Mouse (Mus musculus) adrenal gland, adult 8-10 months (tissue): ENCODE results near the gene Ppp1r12b. TPM values are rescaled to one million over a fixed set of nuclear protein-coding genes. Genes with fewer than 3 reads are reported as not detected.
A peak's percentile ranks its signal among the peaks of the same experiment; 100 is the strongest.

Experiments
- DNase-seq: peaks from one replicate; pipeline ENCODE4 v3.0.0; 2022
- total RNA-seq, 4 experiments: library from RNA; stranded (reverse); gene quantifications; 2 replicates each; pipeline ENCODE4 v1.2.4; 2022

The Ppp1r12b gene
- total RNA-seq, 4 experiments from 2014 or later: 10.3 to 23.7 (median 15.7) TPM

GRCm38 (mm10) chr1:134938233-134938632 is 17.5 kb downstream of the Ppp1r12b start:
- no peak for DNase-seq

DNA sequence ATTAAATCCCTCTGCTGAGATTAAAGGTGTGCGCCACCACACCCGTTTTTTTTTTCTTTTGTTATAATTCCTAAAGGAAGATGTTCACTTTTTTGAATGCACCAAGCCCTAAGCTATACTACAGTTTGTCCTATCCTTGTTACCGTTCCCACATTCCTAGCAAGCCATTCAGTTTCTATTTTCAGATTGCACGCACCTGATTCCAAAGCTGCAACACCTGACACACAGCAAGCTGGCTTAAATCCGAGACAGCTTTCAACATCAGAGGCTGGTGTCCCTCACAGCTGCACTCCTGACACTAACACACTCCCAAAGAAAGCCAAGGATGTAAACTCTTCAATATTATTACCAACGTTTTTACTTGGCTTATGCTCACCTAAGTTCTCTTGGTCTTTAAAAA is 19.4 kb downstream of the Ppp1r12b start:
- DNase-seq: no peak

DNA sequence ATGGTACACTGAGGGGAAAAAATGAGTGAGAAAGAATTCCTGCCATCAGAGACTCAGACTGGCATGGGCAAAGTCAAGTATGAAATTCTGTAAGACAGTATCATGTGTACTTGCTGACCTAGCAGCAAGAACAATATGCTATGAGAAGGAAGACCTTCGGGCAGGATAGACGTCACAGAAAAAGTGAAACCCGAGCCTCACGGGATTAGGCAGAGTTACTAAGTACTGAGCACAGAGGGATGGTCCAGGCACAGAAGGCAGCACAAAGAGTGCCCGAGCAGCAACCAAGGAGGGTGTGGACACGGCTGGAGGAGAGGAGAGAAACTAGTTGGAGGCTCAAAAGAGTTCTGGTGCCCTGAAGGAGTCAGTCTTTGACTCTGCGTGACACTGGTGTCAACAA is 23.3 kb downstream of the Ppp1r12b start:
- DNase-seq: no peak

DNA sequence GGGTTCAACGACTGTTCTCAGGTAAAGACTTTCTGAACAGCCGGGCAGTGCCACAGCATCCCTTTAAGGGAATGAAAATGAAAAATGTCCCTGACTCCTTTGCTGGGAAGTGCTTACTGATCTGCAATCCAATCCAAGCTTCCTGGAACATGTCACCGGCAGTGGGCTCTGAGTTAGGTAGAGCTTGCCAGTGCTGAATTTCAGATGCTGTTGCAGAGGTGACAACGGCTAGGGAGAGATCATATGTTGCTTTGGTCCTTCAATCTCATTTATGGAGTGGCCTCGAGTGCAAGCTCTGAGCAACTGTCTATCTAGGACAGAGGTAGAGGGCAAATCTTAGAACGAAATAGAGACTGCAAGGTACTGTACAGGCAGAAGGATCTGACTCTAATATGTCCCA is 36.7 kb downstream of the Ppp1r12b start:
- DNase-seq: no peak

GRCm38 (mm10) chr1:134915421-134915820 is 40.3 kb downstream of the Ppp1r12b start:
- DNase-seq: no peak

- DNase-seq: peak; percentile 12
Observed at GRCm38 (mm10) chr1:134913535-134913934, 42.2 kb downstream of the Ppp1r12b start.

- DNase-seq: no peak
Observed at GRCm38 (mm10) chr1:134911892-134912291, 43.9 kb downstream of the Ppp1r12b start.

DNA sequence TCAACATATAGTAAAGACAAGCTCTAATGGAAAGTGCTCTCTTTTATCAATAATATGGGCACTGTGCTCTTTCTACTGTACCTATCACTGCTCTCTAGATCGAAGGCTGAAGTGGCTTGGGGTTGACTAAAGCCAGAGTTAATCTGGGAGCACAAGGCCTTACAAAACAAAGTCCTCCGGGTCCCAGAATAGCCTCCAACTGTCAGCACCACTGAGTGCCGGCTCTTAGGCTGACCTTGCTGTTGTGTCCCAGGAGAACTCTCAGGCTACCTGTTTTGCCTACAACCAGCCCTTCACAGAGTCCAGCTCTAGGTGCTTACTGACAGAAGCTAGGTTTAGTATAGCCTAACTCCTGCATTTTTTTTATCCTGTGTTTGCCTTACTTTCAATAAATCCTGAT is 45.7 kb downstream of the Ppp1r12b start:
- no peak for DNase-seq

DNA sequence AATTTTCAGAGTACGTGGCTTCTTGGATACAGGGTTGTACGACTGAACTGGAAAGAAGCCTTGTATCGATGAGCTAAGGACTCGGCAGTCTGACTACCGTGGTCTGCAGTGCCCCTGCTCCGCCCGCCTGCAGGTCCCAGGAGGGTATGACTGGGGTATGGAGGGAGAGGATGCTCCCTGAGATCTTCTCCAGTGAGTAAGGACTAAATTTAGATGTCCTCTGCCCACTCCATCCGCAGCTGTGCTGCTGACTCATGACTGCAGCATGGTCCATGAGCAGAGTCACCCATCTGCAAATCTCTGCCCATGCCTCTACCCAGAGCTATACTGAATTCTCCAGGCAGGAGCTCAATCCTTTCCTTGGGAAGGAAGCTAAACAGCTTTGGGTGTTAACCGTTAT is 46.3 kb downstream of the Ppp1r12b start:
- no peak for DNase-seq

GRCm38 (mm10) chr1:134902051-134902619 is 53.6 kb downstream of the Ppp1r12b start:
- no peak for DNase-seq

GRCm38 (mm10) chr1:134896008-134896407 is 59.7 kb downstream of the Ppp1r12b start:
- DNase-seq: no peak

- no peak for DNase-seq
Observed at GRCm38 (mm10) chr1:134894803-134895202, 60.9 kb downstream of the Ppp1r12b start.

- DNase-seq: no peak
Observed at GRCm38 (mm10) chr1:134891916-134892315, 63.8 kb downstream of the Ppp1r12b start.

DNA sequence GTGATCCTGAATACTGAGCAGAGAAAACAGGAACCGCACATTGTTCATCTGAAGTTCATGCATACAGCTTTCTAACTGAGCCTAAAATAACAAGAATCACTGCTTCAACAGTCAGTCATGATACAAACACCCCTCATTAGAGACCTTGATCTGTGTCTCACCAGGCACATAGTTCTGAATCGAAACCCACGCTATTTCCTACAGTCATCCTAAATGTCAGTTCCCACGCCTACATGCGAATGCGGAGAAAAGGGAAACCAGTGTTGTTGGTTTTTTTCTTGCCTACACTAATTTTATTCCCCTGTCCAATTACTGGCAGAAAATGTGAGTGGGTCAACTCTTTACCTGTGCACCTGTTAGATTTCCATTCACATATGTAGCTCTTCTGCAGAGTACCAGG is 66.1 kb downstream of the Ppp1r12b start:
- DNase-seq: no peak

GRCm38 (mm10) chr1:134875800-134876199 is 79.9 kb downstream of the Ppp1r12b start:
- no peak for DNase-seq

GRCm38 (mm10) chr1:134872678-134873077 is 83.1 kb downstream of the Ppp1r12b start:
- no peak for DNase-seq

- DNase-seq: no peak
Observed at GRCm38 (mm10) chr1:134866426-134866825, 89.3 kb downstream of the Ppp1r12b start.

DNA sequence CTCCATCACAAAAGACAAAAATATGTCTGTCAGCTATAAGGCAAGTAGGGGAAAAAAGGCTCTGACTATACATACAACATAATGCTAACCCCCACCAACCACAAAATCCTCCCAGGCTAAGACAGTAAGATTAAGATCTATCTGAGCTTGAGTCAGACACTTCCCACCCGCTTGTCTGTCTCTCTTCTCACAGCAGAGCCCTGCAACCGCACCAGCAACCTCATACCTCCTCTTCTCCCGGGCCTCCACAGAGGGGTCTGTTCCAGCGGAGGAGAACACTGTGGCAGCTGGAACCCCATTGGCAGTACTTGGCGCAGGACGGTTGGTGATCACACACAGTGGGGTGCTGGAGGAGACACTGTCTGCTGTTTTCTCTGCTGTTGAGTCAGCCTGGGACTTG is 90.2 kb downstream of the Ppp1r12b start:
- DNase-seq: no peak

DNA sequence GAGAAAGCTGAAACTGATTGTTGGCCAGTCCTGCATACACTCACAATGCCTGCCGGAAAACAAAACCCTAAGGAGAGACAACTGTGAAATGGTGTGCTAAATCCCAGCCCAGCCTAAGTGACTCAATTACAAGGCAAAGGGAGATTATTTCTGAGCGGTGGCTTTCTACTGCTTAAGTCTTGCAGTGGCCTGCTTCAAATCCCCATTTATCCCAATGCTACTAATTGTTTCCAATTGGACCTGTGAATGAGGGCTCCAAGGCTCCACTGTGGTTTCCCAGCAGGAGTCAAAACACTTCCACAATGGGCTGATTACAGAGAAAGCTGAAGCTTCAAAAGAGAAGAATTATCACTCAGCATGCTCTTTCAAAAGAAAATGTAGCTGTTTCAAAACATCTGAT is 95.2 kb downstream of the Ppp1r12b start:
- DNase-seq: no peak

DNA sequence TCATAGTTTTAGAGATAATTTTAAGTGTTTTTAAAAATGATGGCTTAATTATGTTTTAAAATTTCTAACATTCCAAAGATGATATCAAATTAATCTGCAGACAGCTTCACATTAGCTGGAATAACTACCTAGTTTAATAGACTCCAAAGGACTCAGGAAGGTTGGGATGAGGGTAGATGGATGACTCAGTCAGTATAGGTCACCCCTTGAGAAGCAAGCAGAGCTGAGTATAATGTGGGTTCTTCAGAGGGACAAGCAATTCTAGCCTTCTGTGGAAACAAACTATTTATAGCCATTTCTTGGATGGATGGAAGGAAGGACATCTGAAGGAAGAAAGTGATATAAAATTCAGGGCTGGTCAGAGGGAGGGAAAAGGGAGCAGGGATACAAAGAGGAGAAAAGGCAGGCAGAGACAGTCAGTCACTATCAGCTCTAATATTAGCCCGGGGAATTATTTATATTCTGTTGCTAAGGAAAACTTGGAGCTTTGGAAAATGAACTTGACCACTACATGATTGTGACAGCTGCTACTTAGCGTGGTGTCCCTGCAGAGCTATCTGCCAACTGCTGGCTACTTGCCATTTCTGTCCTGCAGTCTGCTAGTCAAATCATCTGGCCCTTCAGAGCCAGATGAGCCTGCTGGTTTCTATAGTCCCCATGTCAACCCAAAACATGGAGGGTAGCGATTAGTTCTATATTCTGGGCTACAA is 97.2 kb downstream of the Ppp1r12b start:
- DNase-seq: no peak

GRCm38 (mm10) chr1:134854325-134854982 is 101.3 kb downstream of the Ppp1r12b start:
- DNase-seq: peak; percentile 35

DNA sequence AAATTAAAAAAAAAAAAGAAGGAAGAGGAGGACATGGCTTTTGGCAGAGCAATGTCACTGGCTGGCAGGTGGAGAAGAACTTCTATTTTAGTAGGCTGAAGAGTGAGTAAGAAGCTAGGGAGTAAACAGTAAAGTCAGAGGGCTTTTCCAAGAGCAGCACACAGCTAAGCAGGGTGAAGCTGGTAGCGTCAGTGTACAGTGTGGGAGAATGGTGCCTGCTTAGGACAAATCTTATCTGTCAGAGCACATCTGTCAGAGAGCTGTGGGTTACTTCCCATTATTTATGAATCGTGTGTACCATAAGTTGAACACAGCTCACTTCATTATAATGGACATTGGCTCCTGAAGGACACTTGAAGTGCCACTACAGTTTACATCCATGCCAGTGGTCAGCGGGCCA is 102.9 kb downstream of the Ppp1r12b start:
- DNase-seq: no peak

- DNase-seq: no peak
Observed at GRCm38 (mm10) chr1:134851211-134851610, 104.5 kb downstream of the Ppp1r12b start.

GRCm38 (mm10) chr1:134850361-134850760 is 105.4 kb downstream of the Ppp1r12b start:
- DNase-seq: no peak
